Mouse (Mus musculus) kidney, embryonic 15.5 days (tissue): ENCODE results near the gene Phf8. TPM values are rescaled to one million over a fixed set of nuclear protein-coding genes. Genes with fewer than 3 reads are reported as not detected.
A peak's percentile ranks its signal among the peaks of the same experiment; 100 is the strongest.
"Not testable (repeated sequence)": the region's sequence is repeated elsewhere in the genome, so short reads cannot be mapped to it uniquely, and the experiment has no call there.

Experiments used
- ATAC-seq: fragments of 200-750 bp; cut with Nextera tagmentation; replicated peaks from 2 replicates; pipeline ENCODE4 v1.8.0; 2017; ENCODE audit warnings: moderate TSS enrichment; ENCODE audit not compliant: low FRiP score
- H3K27ac ChIP-seq: fragments of 300-500 bp; sonication (generic); 2 replicates; pipeline ENCODE4 v1.5.1; 2015; ENCODE audit warnings: mild to moderate bottlenecking, inconsistent platforms
- H3K27me3 ChIP-seq: fragments of 300-500 bp; sonication (generic); 2 replicates; pipeline ENCODE4 v1.6.1; 2015; ENCODE audit warnings: inconsistent platforms
- H3K36me3 ChIP-seq: fragments of 300-500 bp; sonication (generic); 2 replicates; pipeline ENCODE4 v1.6.1; 2015; ENCODE audit warnings: inconsistent platforms
- H3K4me1 ChIP-seq: fragments of 300-500 bp; sonication (generic); 2 replicates; pipeline ENCODE4 v1.6.1; 2015; ENCODE audit warnings: inconsistent platforms
- H3K4me2 ChIP-seq: fragments of 300-500 bp; sonication (generic); 2 replicates; pipeline ENCODE4 v1.6.1; 2015; ENCODE audit warnings: moderate library complexity, mild to moderate bottlenecking, inconsistent platforms
- H3K4me3 ChIP-seq: fragments of 300-500 bp; sonication (generic); replicated peaks from 2 replicates; pipeline ENCODE4 v1.5.1; 2015; ENCODE audit warnings: mild to moderate bottlenecking, inconsistent platforms
- H3K9ac ChIP-seq: fragments of 300-500 bp; sonication (generic); 2 replicates; pipeline ENCODE4 v1.6.1; 2015; ENCODE audit warnings: mild to moderate bottlenecking, inconsistent platforms
- H3K9me3 ChIP-seq: fragments of 300-500 bp; sonication (generic); replicated peaks from 2 replicates; pipeline ENCODE4 v1.6.1; 2016; ENCODE audit warnings: inconsistent platforms
- WGBS: fragments of 180-500 bp; shearing (Covaris S2); methylation state at CpG from one replicate; pipeline ENCODE4 v1.1.7; 2015; ENCODE audit warnings: mixed read lengths; 5-methylcytosine and 5-hydroxymethylcytosine counted together
- polyA plus RNA-seq: library from polyadenylated mRNA; unstranded; fragments of >200 nt; fragmentation: Nextera tagmentation; extraction: Ambion mirVana; gene quantifications from 2 replicates; pipeline ENCODE4 v1.2.1, GENCODE M21; 2015

Gene Phf8
- 15.4 and 18.8 TPM in 2 replicates for polyA plus RNA-seq

DNA sequence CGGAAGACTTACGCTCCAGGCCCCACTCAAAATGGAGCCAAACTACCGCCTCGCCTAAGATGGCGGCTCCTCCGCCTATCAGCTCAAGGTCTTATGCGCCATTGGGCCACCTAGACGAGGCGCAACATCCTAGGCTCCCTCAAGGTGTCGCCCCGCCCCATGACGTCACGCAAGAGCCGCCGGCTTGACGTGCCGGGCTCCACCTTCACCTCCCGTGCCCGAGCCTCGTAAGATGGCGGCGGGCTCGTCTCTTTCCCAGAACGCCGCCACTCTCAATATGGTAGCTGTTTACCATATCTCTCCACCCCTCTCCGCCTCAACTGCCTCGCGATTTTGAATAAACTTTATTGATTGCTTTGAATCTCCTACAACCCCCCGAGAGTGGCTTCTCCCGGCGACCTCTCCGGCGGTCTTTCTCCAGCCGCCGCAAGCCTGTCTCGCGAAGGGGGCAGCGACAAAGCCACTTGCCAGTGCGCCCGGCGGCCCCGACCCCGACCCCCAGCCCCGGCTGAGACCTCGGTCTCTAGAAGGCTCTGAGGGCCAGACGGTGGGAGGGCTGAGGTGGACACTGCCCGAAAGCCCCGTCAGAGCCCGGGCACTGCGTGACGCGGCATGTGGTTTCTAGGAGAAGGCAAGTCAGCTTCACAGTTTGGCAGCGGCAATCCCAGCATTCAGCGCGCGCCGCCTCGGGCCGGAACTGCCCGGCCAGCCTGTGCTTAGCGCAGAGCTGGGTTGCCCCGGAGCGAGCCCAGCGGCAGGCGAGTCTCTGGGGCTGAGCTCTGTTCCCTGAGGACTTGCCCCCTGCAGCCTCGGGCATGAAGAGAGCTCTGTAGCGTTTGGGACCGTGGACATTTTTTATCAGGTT, at the start of gene Phf8:
Gene Phf8, plus strand, starts transcription at position 215 of the 865 bp plus-strand sequence.
- ATAC-seq, result peak; percentile 97
- Histone ChIP-seq H3K36me3 (no peaks in the 10 kb centered on the region), H3K9ac (peak within 1 kb of the TSS; percentile 66), H3K4me2 (peak within 1 kb of the TSS; percentile 64), H3K27me3 (no peaks in the 10 kb centered on the region), H3K27ac (peak within 1 kb of the TSS; percentile 99), H3K9me3 (no peaks in the 10 kb centered on the region), H3K4me1 (0 out of 2 replicates have a peak, but pooled peaks cover 2% of the 10 kb centered on the region), H3K4me3 (peak within 1 kb of the TSS; percentile 60)
- WGBS, result 19% methylated on average over 68 of the region's 68 CpGs

DNA sequence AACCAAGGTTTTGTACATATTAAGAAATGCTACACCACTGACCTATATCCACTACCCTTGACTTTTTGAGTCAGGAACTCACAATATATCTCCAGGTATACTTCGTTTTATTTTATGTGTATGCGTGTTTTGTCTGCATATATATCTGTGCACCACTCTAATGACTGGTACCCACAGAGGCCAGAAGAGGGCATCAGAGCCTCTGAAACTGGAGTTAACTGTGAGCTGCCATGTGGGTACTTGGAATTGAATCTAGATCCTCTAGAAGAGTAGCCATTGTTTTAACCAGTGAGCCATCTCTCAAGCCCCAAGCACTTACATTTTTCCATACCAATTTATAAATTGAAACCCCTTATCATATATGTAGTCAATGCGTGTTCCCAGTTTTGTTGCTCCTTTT, 32.3 kb upstream of the Phf8 start:
- H3K27me3 ChIP-seq, result no peaks in the 10 kb centered on the region
- H3K9me3 ChIP-seq, result no peaks in the 10 kb centered on the region
- no peak overlapping the region for H3K27ac ChIP-seq
- H3K36me3 ChIP-seq, result no peaks in the 10 kb centered on the region
- no peak for ATAC-seq
- H3K4me3 ChIP-seq, result no peak overlapping the region
- WGBS, result 84% methylated on average over 3 of the region's 3 CpGs
- no peak overlapping the region for H3K9ac ChIP-seq
- no peaks in the 10 kb centered on the region for H3K4me1 ChIP-seq
- no peak overlapping the region for H3K4me2 ChIP-seq

DNA sequence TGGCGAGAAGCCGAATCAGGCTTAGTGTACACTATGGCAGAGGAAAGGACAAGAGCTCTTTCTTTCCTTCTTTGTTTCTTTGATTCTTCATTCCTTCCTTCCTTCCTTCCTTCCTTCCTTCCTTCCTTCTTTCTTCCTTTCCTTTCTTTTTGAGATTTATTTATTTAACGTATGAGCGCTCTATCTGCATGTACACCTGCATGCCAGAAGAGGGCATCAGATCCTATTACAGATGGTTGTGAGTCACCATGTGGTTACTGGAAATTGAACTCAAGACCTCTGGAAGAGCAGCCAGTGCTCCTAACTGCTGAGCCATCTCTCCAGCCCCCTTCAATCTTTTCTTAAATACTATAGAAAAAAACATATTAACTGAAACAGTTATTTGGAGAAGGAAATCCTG, 27.2 kb upstream of the Phf8 start:
- not testable (repeated sequence) for H3K9me3 ChIP-seq, ATAC-seq, H3K9ac ChIP-seq, H3K27me3 ChIP-seq, H3K4me3 ChIP-seq, H3K4me1 ChIP-seq, H3K27ac ChIP-seq, H3K4me2 ChIP-seq, H3K36me3 ChIP-seq
- WGBS, result 97% methylated on average over 4 of the region's 4 CpGs

- H3K4me1 ChIP-seq, result no peaks in the 10 kb centered on the region
- ATAC-seq, result no peak
- no peaks in the 10 kb centered on the region for H3K9me3 ChIP-seq
- no peak overlapping the region for H3K9ac ChIP-seq
- H3K4me2 ChIP-seq, result no peak overlapping the region
- no peaks in the 10 kb centered on the region for H3K27me3 ChIP-seq
- H3K27ac ChIP-seq, result no peak overlapping the region
- no peaks in the 10 kb centered on the region for H3K36me3 ChIP-seq
- no peak overlapping the region for H3K4me3 ChIP-seq
- 85% methylated on average over 1 of the region's 1 CpGs for WGBS
Observed at GRCm38 (mm10) chrX:151496596-151496995, 23.9 kb upstream of the Phf8 start.

GRCm38 (mm10) chrX:151508536-151508935, 11.9 kb upstream of the Phf8 start:
- Histone ChIP-seq H3K9me3 (no peaks in the 10 kb centered on the region), H3K4me2 (no peak overlapping the region), H3K27ac (no peak overlapping the region), H3K4me3 (no peak overlapping the region), H3K36me3 (no peaks in the 10 kb centered on the region), H3K9ac (no peak overlapping the region), H3K27me3 (no peaks in the 10 kb centered on the region), H3K4me1 (no peaks in the 10 kb centered on the region)
- ATAC-seq, result no peak

GRCm38 (mm10) chrX:151509906-151510305, 10.6 kb upstream of the Phf8 start:
- H3K4me3 ChIP-seq, result no peak overlapping the region
- no peaks in the 10 kb centered on the region for H3K9me3 ChIP-seq
- WGBS, result 88% methylated on average over 1 of the region's 1 CpGs
- H3K9ac ChIP-seq, result no peak overlapping the region
- no peak overlapping the region for H3K27ac ChIP-seq
- no peak for ATAC-seq
- H3K27me3 ChIP-seq, result peaks cover 10% of the 10 kb centered on the region
- no peak overlapping the region for H3K4me2 ChIP-seq
- no peaks in the 10 kb centered on the region for H3K4me1 ChIP-seq
- H3K36me3 ChIP-seq, result no peaks in the 10 kb centered on the region

GRCm38 (mm10) chrX:151513066-151513465, 7.4 kb upstream of the Phf8 start:
- no peak overlapping the region for H3K27ac ChIP-seq
- ATAC-seq, result no peak
- no peaks in the 10 kb centered on the region for H3K36me3 ChIP-seq
- H3K4me2 ChIP-seq, result no peak overlapping the region
- no peak overlapping the region for H3K4me3 ChIP-seq
- WGBS, result 84% methylated on average over 3 of the region's 3 CpGs
- no peak overlapping the region for H3K9ac ChIP-seq
- H3K4me1 ChIP-seq, result no peaks in the 10 kb centered on the region
- H3K9me3 ChIP-seq, result no peaks in the 10 kb centered on the region
- peaks cover 10% of the 10 kb centered on the region for H3K27me3 ChIP-seq

GRCm38 (mm10) chrX:151513694-151514093, 6.8 kb upstream of the Phf8 start:
- H3K4me1 ChIP-seq, result no peaks in the 10 kb centered on the region
- H3K9ac ChIP-seq, result no peak overlapping the region
- ATAC-seq, result no peak
- 90% methylated on average over 2 of the region's 2 CpGs for WGBS
- no peak overlapping the region for H3K27ac ChIP-seq
- H3K36me3 ChIP-seq, result no peaks in the 10 kb centered on the region
- H3K9me3 ChIP-seq, result no peaks in the 10 kb centered on the region
- H3K4me2 ChIP-seq, result no peak overlapping the region
- H3K4me3 ChIP-seq, result no peak overlapping the region
- H3K27me3 ChIP-seq, result peaks cover 10% of the 10 kb centered on the region

DNA sequence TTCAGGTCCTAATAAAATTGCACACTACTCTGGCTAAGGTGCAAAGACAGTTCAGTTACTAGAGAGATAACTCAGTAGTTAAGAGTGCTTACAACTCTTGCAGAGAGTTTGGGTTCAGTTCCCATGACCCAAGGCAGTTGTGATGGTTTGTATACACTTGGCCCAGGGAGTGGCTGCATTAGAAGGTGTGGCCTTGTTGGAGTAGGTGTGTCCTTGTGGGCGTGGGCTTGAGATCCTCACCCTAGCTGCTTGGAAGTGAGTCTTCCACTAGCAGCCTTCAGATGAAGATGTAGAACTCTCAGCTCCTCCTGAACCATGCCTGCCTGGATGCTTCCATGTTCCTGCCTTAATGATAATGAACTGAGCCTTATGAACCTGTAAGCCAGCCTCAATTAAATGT, 2.3 kb upstream of the Phf8 start:
- no peak overlapping the region for H3K27ac ChIP-seq
- H3K4me1 ChIP-seq, result 0 out of 2 replicates have a peak, but pooled peaks cover 2% of the 10 kb centered on the region
- peaks cover 10% of the 10 kb centered on the region for H3K27me3 ChIP-seq
- H3K4me2 ChIP-seq, result no peak overlapping the region
- ATAC-seq, result no peak
- no peak overlapping the region for H3K4me3 ChIP-seq
- H3K9me3 ChIP-seq, result no peaks in the 10 kb centered on the region
- H3K36me3 ChIP-seq, result no peaks in the 10 kb centered on the region
- WGBS, result 76% methylated on average over 1 of the region's 1 CpGs
- H3K9ac ChIP-seq, result no peak overlapping the region

DNA sequence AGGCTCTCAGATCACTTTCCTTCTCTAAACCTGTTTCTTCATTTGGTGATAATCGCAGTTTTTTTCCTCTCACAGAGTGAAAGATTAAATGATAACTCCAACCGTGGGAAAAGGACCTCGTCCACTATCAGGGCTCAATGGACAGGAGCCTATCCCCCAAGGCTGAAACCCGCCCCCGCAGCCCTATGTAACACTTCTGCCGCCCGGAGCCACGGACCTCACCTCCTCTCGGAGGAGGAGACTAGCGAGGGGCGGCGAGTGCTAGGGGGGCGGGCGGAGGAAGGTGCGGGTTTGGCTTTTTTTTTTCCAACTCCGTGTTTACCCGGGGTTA, 380 bp upstream of the Phf8 start:
- Histone ChIP-seq H3K27ac (peak overlapping the region; percentile 99), H3K4me3 (peak overlapping the region; percentile 60), H3K27me3 (no peaks in the 10 kb centered on the region), H3K9ac (no peak overlapping the region), H3K36me3 (no peaks in the 10 kb centered on the region), H3K4me2 (peak overlapping the region; percentile 64), H3K9me3 (no peaks in the 10 kb centered on the region), H3K4me1 (0 out of 2 replicates have a peak, but pooled peaks cover 2% of the 10 kb centered on the region)
- 21% methylated on average over 17 of the region's 17 CpGs for WGBS
- ATAC-seq, result no peak

DNA sequence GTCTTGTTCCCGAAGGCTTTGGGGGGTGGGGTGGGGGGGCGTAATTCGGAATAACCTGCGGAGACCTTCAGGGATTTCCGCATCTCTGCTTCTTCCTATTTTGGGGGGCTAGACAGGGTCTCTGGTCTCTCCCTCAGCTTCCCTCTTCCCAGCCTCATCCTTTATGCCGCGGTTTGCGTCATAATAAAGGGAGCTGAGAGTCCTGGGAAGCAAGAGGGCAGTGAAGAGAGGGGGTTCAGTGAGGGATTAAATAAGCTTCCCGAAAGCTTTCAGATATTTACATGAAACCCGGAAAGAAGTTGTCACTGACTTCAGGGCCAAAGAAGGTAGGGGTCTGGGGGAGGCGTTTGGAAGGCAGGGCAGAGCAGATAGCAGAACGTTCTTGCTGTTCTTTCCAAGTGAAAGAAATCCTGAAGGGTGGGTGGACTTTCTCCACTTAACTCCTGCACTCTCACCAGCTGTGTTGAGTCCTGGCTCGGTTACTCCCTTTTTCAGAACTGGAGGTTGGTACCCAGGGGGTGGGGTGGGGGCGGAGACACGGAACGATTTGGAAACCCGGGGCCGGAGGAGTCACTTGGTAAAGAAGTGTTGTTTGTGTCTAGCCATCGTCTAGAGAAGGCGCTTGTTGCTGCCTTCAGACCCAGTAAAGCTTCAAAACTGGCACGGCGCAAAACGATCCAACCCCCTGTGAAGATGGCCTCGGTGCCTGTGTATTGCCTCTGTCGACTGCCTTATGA, 1.5 kb downstream of the Phf8 start:
- ATAC-seq, result no peak
- Histone ChIP-seq H3K36me3 (no peaks in the 10 kb centered on the region), H3K4me2 (peak overlapping the region; percentile 64), H3K4me1 (0 out of 2 replicates have a peak, but pooled peaks cover 2% of the 10 kb centered on the region), H3K9me3 (no peaks in the 10 kb centered on the region), H3K4me3 (peak overlapping the region; percentile 60), H3K27me3 (no peaks in the 10 kb centered on the region), H3K27ac (peak overlapping the region; percentile 99; the same call in 1 of the 2 replicates), H3K9ac (peak overlapping the region; percentile 66)
- WGBS, result 28% methylated on average over 25 of the region's 25 CpGs

DNA sequence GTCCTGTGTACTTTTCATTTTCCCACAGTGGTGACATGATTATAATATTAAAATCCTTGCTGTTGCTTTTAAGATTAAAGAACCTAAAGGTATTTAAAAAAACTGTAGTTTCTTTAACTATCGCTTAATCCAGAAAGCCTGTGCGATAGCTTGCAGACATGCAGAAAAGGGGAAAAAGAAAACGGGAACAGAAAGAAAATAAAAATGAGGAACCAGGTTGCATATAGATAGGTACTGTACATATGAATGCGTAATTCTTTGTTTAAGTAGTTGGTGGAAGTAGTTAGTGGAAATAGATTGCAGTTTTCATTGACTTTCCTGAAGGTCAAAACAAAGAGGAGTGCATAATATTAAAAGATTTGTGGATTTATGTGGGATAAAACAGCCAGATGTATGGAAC, 32.9 kb downstream of the Phf8 start:
- H3K27ac ChIP-seq, result no peak overlapping the region
- H3K27me3 ChIP-seq, result no peaks in the 10 kb centered on the region
- H3K9me3 ChIP-seq, result no peaks in the 10 kb centered on the region
- 92% methylated on average over 4 of the region's 4 CpGs for WGBS
- no peaks in the 10 kb centered on the region for H3K4me1 ChIP-seq
- H3K36me3 ChIP-seq, result peaks cover 22% of the 10 kb centered on the region
- ATAC-seq, result no peak
- H3K4me2 ChIP-seq, result no peak overlapping the region
- no peak overlapping the region for H3K9ac ChIP-seq
- no peak overlapping the region for H3K4me3 ChIP-seq
